Mouse (Mus musculus): Measurements from ENCODE around the gene Dnal1. TPM values are rescaled to one million over a fixed set of nuclear protein-coding genes. Genes with fewer than 3 reads are reported as not detected.

Gene Dnal1
- total RNA-seq, 2 experiments from 2014 or later = 7.0 to 7.3 TPM

DNA sequence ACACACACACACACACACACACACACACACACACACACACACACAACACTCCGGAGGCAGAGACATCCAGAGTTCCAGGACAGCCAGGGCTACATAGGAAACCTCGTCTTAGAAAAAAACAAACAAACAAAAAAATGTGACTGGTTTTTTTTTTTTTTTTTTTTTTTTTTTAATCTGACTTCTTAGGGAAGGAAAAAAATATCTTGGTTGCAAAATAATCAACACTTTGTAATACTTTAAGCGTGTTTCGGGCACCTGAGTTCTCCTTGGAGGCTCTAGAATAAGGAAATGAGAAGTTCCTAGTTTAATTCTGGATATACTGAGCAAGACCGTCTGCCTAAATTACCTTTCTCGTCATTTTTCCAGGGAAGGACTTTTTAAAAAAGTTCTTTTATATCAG lies 490 bp upstream of the Dnal1 start:
- intact Hi-C loops (cut with DNase I; ENCODE audit: low total_unique reads) = no loop called here
- no peak for DNase-seq

DNA sequence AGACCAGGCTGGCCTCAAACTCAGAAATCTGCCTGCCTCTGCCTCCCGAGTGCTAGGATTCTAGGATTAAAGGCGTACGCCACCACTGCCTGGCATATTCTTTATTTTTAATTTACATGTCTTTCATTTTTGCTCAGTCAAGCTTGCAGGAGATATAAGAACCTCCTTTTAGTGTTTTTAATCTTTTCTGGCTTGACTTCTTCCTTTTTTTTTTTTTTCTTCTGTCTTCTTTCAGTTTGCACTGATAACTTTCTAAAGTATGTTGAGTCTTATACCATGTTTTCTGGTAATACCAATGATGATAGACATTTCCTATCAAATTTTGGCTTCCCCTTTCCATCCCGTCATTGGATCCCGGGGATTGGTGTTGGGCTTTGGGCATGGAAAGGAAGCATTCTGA lies 5.4 kb downstream of the Dnal1 start:
- no peak for DNase-seq
- intact Hi-C loops (cut with DNase I; ENCODE audit: low total_unique reads) = no loop called here

GRCm38 (mm10) chr12:84125892-84126291 lies 11.7 kb downstream of the Dnal1 start:
- intact Hi-C loops (cut with DNase I; ENCODE audit: low total_unique reads) = no loop called here
- no peak for DNase-seq

- no peak for DNase-seq
- intact Hi-C loops (cut with DNase I; ENCODE audit: low total_unique reads) = no loop called here
These were observed 12.7 kb downstream of the Dnal1 start for GRCm38 (mm10) chr12:84126899-84127298.

DNA sequence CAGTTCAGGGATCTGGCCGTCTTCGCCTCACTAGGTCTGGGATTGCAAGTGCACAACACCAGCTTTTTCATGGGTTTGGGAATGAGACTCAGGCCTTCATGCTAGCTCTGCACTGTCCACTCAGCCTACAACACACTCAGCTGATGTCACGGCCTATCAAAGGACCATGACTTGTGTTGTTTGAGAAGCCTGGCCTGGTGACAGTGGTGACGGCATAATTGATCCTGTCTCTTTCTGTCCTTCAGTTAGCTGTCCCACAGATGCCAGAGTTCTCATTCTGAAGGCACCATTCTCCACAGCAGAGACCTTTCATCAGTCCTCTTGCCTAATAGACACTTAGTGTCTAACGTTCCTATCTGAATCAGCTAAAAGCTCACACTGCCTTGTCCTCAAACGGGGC lies 14.4 kb downstream of the Dnal1 start:
- intact Hi-C loops (cut with DNase I; ENCODE audit: low total_unique reads) = no loop called here
- no peak for DNase-seq

DNA sequence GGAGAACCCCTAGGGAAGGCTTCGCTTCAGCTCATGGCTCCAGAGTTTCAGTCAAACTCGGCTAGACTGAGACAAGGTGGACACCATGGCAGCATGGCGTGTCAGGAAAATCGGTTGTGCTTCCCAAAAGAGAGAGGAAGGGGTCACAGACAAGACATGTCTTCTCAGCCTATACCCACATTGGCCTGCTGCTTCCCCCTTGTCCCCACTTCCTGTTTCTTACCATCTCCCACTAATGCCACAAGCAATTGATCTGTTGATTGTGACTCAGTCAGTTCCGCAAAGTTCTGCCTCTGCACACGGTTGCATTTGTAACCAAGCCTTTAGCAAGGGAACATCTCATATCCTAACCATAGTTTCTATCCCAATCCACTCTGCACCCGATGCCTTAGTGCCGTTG lies 15.8 kb downstream of the Dnal1 start:
- intact Hi-C loops (cut with DNase I; ENCODE audit: low total_unique reads) = no loop called here

GRCm38 (mm10) chr12:84132265-84132664 lies 18.1 kb downstream of the Dnal1 start:
- intact Hi-C loops (cut with DNase I; ENCODE audit: low total_unique reads) = no loop called here

More for the DNA sequence above, 15.8 kb downstream of the Dnal1 start:
- no peak for DNase-seq

DNA sequence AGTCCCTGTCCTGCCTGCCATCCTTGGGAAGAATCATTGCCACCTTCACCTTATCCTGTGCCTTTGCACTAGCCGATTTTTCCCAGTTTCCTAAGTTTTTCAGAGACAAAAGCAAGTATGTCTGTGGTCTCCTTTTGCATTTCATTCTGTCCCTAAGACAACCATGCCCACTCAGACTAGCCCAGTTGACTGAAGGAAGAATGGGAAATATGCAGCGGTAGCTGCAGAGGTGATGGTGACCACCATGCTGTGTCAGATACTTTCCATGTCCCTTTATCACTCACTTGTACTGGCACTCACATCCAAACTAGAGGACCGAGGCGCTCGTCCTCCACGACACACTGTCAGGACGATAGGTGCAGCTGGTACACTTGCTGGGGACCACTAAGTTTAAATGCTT lies 23.0 kb downstream of the Dnal1 start:
- DNase-seq = no peak
- intact Hi-C loops (cut with DNase I; ENCODE audit: low total_unique reads) = no loop called here

More at GRCm38 (mm10) chr12:84132265-84132664, 18.1 kb downstream of the Dnal1 start:
- DNase-seq = no peak

DNA sequence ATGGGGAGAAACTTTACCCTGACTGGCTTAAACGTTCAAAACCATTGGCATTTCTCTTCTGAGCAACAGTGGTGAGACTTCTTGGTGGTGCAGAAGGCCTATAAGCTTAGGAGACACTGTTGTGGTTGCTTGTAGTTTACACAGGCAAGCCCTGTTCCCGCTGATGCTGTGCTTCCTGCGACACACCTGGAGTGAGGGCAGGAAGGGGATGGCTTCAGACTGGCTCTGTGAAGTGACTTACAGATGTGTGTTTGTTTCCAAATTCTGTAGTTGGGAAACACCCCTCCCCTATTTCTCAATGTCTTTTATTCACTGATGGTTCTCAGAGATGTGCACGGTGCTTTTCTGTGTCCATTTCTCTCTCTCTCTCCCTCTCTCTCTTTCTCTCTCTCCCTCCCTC lies 26.0 kb downstream of the Dnal1 start:
- intact Hi-C loops (cut with DNase I; ENCODE audit: low total_unique reads) = no loop called here
- DNase-seq = no peak

- DNase-seq = no peak
- intact Hi-C loops (cut with DNase I; ENCODE audit: low total_unique reads) = no loop called here
These were observed 27.1 kb downstream of the Dnal1 start for GRCm38 (mm10) chr12:84141271-84141670.

DNA sequence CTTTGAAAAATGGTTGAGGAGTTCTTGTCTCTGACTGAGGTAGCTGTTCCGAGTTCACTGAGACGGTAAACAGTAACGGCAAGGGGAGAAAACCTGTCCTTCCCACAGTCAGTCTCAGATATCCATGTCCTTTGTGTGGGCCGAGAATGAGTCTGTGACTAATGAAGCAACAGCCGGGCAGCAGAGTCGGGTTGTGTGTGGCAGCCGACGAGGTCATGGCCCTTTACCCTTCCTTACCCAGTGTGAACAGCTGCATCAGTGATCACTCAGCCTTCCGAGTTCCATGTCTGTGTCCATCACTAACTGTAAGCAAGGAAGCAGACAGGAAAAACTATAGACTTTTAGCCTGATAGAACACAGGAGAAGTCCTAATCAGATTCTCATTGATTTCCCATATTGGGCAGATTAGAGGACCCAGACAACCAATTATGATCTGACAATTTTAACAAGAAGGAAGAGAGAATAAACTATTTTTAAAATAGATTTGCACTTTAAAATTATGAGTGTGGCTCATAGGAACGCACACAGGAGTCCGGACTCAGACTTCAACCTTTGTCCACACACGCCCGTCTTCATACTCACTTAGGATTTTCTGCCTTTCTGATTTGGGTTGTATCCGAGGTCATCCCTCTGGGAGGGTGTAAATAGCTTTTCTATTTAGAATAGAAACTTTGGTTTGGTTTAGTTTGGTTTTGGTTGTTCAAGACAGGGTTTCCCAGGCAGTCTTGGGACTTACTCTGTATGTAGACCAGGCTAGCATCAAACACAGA lies 28.3 kb downstream of the Dnal1 start:
- DNase-seq = no peak
- intact Hi-C loops (cut with DNase I; ENCODE audit: low total_unique reads) = no loop called here

DNA sequence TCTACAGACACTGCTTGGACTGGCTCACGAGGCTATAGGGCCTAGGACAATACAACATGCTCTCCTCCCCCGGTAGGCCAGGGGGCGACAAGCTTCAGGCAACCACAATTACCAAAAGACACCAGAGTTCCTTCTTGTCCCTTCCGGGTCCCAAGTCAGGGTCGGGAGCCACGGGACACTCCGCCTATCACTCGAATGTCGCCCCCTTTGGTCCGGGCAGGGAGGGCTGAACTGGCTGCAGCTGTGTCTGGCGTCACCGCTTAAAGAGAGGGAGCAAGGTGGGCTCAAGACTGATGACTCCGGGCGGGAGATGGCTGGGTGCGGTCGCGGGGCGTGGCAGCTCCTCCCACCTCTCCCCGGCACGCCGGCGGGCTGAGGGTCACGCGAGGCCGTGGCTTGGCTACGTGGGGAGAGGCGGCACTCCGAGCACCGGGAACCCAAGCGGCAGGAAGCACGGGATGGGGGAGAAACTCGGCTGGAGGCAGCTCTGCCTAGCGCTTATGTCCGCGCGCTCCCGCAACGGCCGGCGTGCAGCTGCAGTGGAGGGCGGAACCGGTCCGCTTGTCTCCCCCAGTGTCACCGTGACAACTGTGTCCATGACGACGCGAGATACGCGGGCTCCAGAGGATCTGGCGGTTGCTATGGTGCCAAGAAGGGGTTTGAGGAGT lies 33.9 kb downstream of the Dnal1 start, which contains the start of gene Pnma1:
Gene Pnma1 (minus strand): TSS at position 536 of the 668 bp plus-strand sequence.
- DNase-seq = peak; percentile 71
- intact Hi-C loops (cut with DNase I; ENCODE audit: low total_unique reads) = no loop called here

- intact Hi-C loops (cut with DNase I; ENCODE audit: low total_unique reads) = no loop called here
- no peak for DNase-seq
These were observed 34.5 kb downstream of the Dnal1 start for GRCm38 (mm10) chr12:84148622-84149012.

DNA sequence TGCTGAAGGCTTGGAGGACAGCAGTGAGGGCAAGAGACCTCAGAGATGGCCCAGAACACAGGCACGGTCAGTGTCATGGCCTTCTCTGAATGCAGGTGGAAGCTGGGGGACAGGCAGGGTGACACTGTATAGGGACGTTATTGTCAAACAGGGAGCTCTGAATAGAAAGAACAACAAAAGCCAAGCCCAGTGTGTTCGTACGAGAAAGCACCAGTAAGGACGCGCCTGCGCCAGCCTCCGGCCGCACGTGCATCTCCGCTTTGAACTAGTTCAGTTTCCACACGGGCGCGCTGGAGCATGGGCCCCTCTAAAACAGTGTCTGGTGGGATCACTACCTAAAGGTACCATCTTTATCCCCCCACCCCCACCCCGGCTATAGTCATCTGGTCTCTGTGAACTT lies 35.8 kb downstream of the Dnal1 start:
- intact Hi-C loops (cut with DNase I; ENCODE audit: low total_unique reads) = no loop called here
- DNase-seq = no peak

- intact Hi-C loops (cut with DNase I; ENCODE audit: low total_unique reads) = no loop called here
- DNase-seq = no peak
These were observed 36.8 kb downstream of the Dnal1 start for GRCm38 (mm10) chr12:84150976-84151375.

GRCm38 (mm10) chr12:84151911-84152310 lies 37.7 kb downstream of the Dnal1 start:
- DNase-seq = no peak
- intact Hi-C loops (cut with DNase I; ENCODE audit: low total_unique reads) = no loop called here

DNA sequence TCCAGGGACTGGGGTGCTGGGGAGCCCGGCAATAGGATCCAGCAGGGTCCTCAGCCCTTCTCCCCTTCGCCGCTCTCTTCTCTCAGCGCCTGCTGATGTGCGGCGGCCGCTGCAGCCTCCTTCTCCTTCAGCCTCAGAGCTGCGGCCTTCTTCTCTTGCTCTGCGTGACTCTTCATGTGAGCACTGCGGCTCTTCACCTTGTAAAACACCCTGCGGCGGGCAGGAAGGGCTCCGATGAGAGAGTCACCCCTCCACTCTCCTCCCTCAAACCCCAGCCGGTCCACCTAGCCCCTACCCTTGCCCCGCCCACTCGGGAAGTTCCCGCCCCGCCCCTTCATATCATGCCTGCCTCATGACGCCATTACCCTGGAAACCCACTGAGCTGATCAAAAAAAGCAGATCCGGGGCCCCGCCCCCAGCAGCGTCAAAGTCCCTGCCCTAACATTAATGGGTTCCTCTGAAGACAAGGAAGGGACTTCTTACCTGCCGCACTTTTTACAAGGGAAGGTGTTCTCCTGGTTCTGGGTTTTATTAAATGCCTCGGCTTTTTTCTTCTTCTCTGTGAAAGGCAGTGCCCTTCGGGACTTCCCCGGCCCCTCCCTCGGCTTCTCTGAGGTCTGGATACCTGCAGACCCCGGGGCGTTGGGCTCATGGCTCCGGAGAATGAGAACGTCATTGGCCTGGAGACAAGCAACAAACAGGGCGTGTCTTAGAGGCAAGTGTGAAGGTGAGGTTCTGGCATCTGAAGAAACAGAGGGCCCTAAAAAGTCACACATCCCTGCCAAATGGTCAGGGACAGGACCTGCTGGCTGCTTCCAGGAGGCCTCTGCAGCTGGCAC lies 38.4 kb downstream of the Dnal1 start:
- intact Hi-C loops (cut with DNase I; ENCODE audit: low total_unique reads) = no loop called here
- no peak for DNase-seq

- no peak for DNase-seq
- intact Hi-C loops (cut with DNase I; ENCODE audit: low total_unique reads) = no loop called here
These were observed 39.2 kb downstream of the Dnal1 start for GRCm38 (mm10) chr12:84153414-84153813.

DNA sequence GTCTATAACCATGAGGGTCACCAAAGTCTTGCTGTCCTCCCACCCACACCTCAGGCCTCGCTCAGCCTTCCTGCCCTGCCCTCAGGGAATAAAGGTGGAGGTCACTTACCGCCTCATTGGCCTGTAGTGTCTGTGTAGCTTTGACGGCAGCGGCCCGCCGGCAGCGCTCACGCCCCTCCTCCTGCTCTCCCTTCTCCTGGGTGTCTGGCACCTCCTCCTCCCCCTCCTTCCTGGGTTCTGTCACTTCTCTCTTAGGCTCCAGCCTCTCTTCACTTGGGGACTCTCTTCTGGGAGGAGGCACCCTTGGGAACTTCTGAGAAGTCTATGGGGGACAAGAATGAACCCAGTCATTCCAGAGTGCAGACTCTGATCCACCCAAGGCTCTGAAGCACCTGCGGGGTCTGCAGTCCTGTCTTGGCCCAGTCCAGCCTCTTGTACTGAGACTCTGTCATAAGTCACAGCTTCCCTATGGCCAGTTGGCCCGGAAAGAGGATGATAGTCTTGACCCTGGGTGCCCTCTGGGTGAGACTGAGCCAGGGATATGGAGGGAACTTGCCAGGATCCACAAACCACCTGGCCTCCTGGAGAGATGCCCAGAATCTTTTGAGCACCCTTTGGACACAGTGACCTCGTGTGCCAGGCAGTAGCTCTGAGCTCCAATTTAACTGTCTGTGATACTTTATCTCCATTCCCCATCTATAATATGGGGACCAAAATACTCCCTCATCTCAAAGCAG lies 40.8 kb downstream of the Dnal1 start:
- intact Hi-C loops (cut with DNase I; ENCODE audit: low total_unique reads) = no loop called here
- peak; percentile 79 for DNase-seq

- intact Hi-C loops (cut with DNase I; ENCODE audit: low total_unique reads) = no loop called here
- DNase-seq = no peak
These were observed 41.3 kb downstream of the Dnal1 start for GRCm38 (mm10) chr12:84155523-84155871.

Measured in gastrocnemius, postnatal 14 days (tissue).